Mouse (Mus musculus) central nervous system, embryonic 14 days (tissue): ENCODE results near the gene Esp8. TPM values are rescaled to one million over a fixed set of nuclear protein-coding genes. Genes with fewer than 3 reads are reported as not detected.

Experiments used
- polyA plus RNA-seq: library from polyadenylated mRNA; depleted of rRNA; stranded (reverse); fragments of >200 nt; gene quantifications from 2 replicates; pipeline ENCODE4 v1.2.3, GENCODE M21; 2012; rRNA removed

Esp8 gene
- not detected in 2 replicates for polyA plus RNA-seq

DNA sequence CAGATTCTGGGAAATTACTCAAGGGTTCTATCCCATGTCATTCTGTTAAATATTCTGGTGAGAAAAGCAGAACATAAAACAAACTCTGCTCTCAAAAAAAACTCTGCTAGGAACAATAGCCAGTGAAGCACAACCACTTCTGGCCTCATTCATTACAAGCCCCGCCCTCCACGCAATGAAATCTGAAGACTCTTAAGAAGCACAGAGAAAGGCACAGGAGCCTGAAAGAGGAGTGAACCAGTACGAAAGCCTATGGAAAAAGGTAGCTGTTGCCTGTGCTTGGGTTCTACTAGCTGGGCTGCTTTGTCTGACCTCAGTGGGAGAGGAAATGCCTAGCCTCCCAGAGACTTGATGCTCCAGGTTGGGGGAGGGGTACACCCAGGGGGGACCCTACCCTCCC lies at the start of gene Esp8:
Gene Esp8 (plus strand): TSS at position 205 of the 400 bp plus-strand sequence.

DNA sequence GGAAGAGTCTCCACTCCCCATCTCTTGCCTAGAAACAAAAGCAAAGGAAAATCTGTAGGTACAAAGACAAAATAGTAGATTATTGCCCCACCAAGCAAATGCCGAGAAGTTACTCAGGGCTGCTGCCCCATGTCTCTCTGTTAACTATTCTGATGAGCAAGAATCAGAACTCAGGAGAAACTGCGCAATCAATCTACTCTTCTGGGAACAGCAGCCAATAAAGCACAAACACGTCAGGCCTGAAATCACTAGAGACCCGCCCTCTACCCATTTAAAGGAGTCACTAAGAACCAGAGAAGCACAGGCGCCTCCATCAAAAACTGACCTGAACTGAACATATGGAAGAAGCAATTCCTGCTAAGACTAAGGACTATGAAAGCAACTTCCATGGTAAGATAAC lies 41.4 kb downstream of the Esp8 start, which contains the start of gene Esp6:
Gene Esp6 (plus strand): TSS at position 301 of the 400 bp plus-strand sequence.

Other genes starting within 250 kb of the Esp8 start
- not detected in 2 replicates for gene Crisp1, start 200.8 kb upstream of the Esp8 start, polyA plus RNA-seq
- gene Esp6, start 41.5 kb downstream of the Esp8 start, polyA plus RNA-seq = not detected in 2 replicates
- gene Esp4, start 78.6 kb downstream of the Esp8 start, polyA plus RNA-seq = not detected in 2 replicates
- gene Esp3, start 112.1 kb downstream of the Esp8 start, polyA plus RNA-seq = not detected in 2 replicates
- not detected in 2 replicates for gene Esp1, start 207.1 kb downstream of the Esp8 start, polyA plus RNA-seq